Mouse (Mus musculus): Measurements from ENCODE around the gene Krtap11-1.

DNA sequence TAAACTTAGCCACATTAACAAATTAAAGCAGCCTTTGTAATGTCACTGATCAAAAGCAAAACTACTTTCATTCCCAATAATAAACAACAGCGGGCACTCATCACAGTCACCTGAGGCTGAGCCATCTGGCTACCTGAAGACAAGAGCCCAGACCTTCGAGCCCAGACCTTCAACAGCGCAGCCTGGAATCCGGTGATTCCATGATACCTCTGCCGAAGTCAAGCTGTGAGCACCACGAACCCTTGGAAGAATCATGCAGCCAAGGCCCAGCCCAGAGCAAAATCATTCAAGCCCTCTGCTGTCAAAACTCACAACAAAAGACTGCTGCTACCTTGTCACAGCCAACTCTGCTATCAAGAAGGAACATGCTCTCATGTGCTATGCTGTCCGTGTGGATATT lies 47.2 kb upstream of the Krtap11-1 start:
- TF ChIP-seq POLR2A (IDR thresholded peaks at IDR 0.05; ENCODE audit: low read depth, low read length) (no peak), CTCF (IDR thresholded peaks at IDR 0.05; ENCODE audit: extremely low read depth, insufficient read depth, insufficient read length, insufficient replicate concordance) (no peak)
